7 mouse cellular contexts compared by ENCODE assay signal in genomic region chr5:149831122-149831861, GRCm38 (mm10).
DNase-seq lines count a peak whose midpoint lies in the region; ATAC-seq lines count a peak whose summit lies in the region.

No protein-coding gene starts in this region.

- 4% methylated on average over 28 of the region's 28 CpGs for WGBS in embryonic facial prominence, embryonic 12.5 days
- 3% methylated on average over 28 of the region's 28 CpGs for WGBS in limb, embryonic 12.5 days
- WGBS in midbrain, embryonic 13.5 days = 3% methylated on average over 28 of the region's 28 CpGs

- H3K9me3 ChIP-seq in embryonic facial prominence, embryonic 12.5 days = no peaks in the 10 kb centered on the region
- H3K9me3 ChIP-seq in limb, embryonic 12.5 days = no peaks in the 10 kb centered on the region; the same call in 1 of the 2 replicates
- no peaks in the 10 kb centered on the region for H3K9me3 ChIP-seq in midbrain, embryonic 13.5 days

- no peaks in the 10 kb centered on the region; the same call in 1 of the 2 replicates for H3K4me1 ChIP-seq in embryonic facial prominence, embryonic 12.5 days
- 0 out of 2 replicates have a peak, but pooled peaks cover 6% of the 10 kb centered on the region for H3K4me1 ChIP-seq in limb, embryonic 12.5 days (replicated peaks)
- H3K4me1 ChIP-seq in midbrain, embryonic 13.5 days (replicated peaks) = peaks cover 8% of the 10 kb centered on the region; the same call in 1 of the 2 replicates

- ATAC-seq in embryonic facial prominence, embryonic 12.5 days (ENCODE audit: insufficient number of reproducible peaks, insufficient read depth, low FRiP score, low TSS enrichment) = no peak
- no peak for ATAC-seq in limb, embryonic 12.5 days (ENCODE audit: insufficient number of reproducible peaks, insufficient read depth, low FRiP score, low TSS enrichment, low read depth)
- peak; percentile 59 for ATAC-seq in midbrain, embryonic 13.5 days

- peak overlapping the region; percentile 34 for H3K4me3 ChIP-seq in embryonic facial prominence, embryonic 12.5 days
- peak overlapping the region; percentile 43 for H3K4me3 ChIP-seq in limb, embryonic 12.5 days (replicated peaks)
- H3K4me3 ChIP-seq in midbrain, embryonic 13.5 days (replicated peaks) = peak overlapping the region; percentile 44

- H3K27me3 ChIP-seq in embryonic facial prominence, embryonic 12.5 days = no peaks in the 10 kb centered on the region
- no peaks in the 10 kb centered on the region for H3K27me3 ChIP-seq in limb, embryonic 12.5 days
- no peaks in the 10 kb centered on the region for H3K27me3 ChIP-seq in midbrain, embryonic 13.5 days

- H3K36me3 ChIP-seq in embryonic facial prominence, embryonic 12.5 days = no peaks in the 10 kb centered on the region
- no peaks in the 10 kb centered on the region for H3K36me3 ChIP-seq in limb, embryonic 12.5 days
- H3K36me3 ChIP-seq in midbrain, embryonic 13.5 days = no peaks in the 10 kb centered on the region

- H3K4me2 ChIP-seq in embryonic facial prominence, embryonic 12.5 days (replicated peaks) = peak overlapping the region; percentile 58
- H3K4me2 ChIP-seq in limb, embryonic 12.5 days = peak overlapping the region; percentile 73
- peak overlapping the region; percentile 67 for H3K4me2 ChIP-seq in midbrain, embryonic 13.5 days (replicated peaks)

- peak overlapping the region; percentile 15; the same call in 1 of the 2 replicates for H3K9ac ChIP-seq in embryonic facial prominence, embryonic 12.5 days
- H3K9ac ChIP-seq in limb, embryonic 12.5 days (replicated peaks) = peak overlapping the region; percentile 60
- H3K9ac ChIP-seq in midbrain, embryonic 13.5 days (replicated peaks) = peak overlapping the region; percentile 62

- DNase-seq in adrenal gland, postnatal 4 days (ENCODE audit: low spot score in 2 of 2) = peak; percentile 45 to 51
- peak; percentile 31 for DNase-seq in heart, adult 8-10 months (ENCODE audit: low spot score)
- DNase-seq in kidney, adult 8-10 months = peak; percentile 27 to 71
- DNase-seq in spleen, postnatal 36 days (ENCODE audit: low spot score in 2 of 2) = peak; percentile 9 to 22

- H3K27ac ChIP-seq in embryonic facial prominence, embryonic 12.5 days = no peak overlapping the region
- no peak overlapping the region for H3K27ac ChIP-seq in limb, embryonic 12.5 days
- peak overlapping the region; percentile 74 for H3K27ac ChIP-seq in midbrain, embryonic 13.5 days
